Mouse (Mus musculus) kidney, postnatal 0 days (tissue): Measurements from ENCODE around the gene Mrpl55. TPM values are rescaled to one million over a fixed set of nuclear protein-coding genes. Genes with fewer than 3 reads are reported as not detected.
A peak's percentile ranks its signal among the peaks of the same experiment; 100 is the strongest.

Experiments used
- ATAC-seq: fragments of 200-750 bp; cut with Nextera tagmentation; replicated peaks from 2 replicates; pipeline ENCODE4 v1.8.0; 2017; ENCODE audit warnings: low read depth, moderate number of reproducible peaks, moderate TSS enrichment, moderate library complexity; ENCODE audit not compliant: low FRiP score
- DNase-seq: peaks from one replicate; pipeline ENCODE4 v3.0.0-alpha.2; 2016; ENCODE audit warnings: low spot score
- H3K27ac ChIP-seq: fragments of 300-500 bp; sonication (generic); 2 replicates; pipeline ENCODE4 v1.5.1; 2014; ENCODE audit warnings: mild to moderate bottlenecking
- H3K27me3 ChIP-seq: fragments of 300-500 bp; sonication (generic); 2 replicates; pipeline ENCODE4 v1.6.1; 2014; ENCODE audit warnings: low read length, mixed read lengths; ENCODE audit not compliant: insufficient read depth
- H3K36me3 ChIP-seq: fragments of 300-500 bp; sonication (generic); 2 replicates; pipeline ENCODE4 v1.6.1; 2014; ENCODE audit warnings: low read length, mixed read lengths; ENCODE audit not compliant: insufficient read depth
- H3K4me1 ChIP-seq: fragments of 300-500 bp; sonication (generic); replicated peaks from 2 replicates; pipeline ENCODE4 v1.6.1; 2014; ENCODE audit warnings: antibody characterized with exemption, low read length, mixed read lengths; ENCODE audit not compliant: insufficient read depth
- H3K4me2 ChIP-seq: fragments of 300-500 bp; sonication (generic); 2 replicates; pipeline ENCODE4 v1.6.1; 2014; ENCODE audit warnings: mild to moderate bottlenecking, low read length, moderate library complexity, mixed read lengths
- H3K4me3 ChIP-seq: fragments of 300-500 bp; sonication (generic); replicated peaks from 2 replicates; pipeline ENCODE4 v1.5.1; 2014; ENCODE audit warnings: low read depth, low read length
- H3K9ac ChIP-seq: fragments of 300-500 bp; sonication (generic); 2 replicates; pipeline ENCODE4 v1.6.1; 2014; ENCODE audit warnings: low read depth, low read length
- H3K9me3 ChIP-seq: fragments of 300-500 bp; sonication (generic); replicated peaks from 2 replicates; pipeline ENCODE4 v1.6.1; 2016; ENCODE audit warnings: low read length, inconsistent platforms, mixed read lengths
- CTCF ChIP-seq: IDR thresholded peaks from 2 replicates; pipeline ENCODE4 v1.5.1; 2016; ENCODE audit warnings: antibody characterized with exemption, low read depth, mild to moderate bottlenecking, moderate library complexity
- WGBS: fragments of 180-500 bp; shearing (Covaris S2); extraction: QIAGEN DNeasy Blood & Tissue Kit; methylation state at CpG from one replicate; pipeline ENCODE4 v1.1.7; 2014; 5-methylcytosine and 5-hydroxymethylcytosine counted together
- polyA plus RNA-seq: library from polyadenylated mRNA; unstranded; fragments of >200 nt; fragmentation: Nextera tagmentation; extraction: Ambion mirVana; gene quantifications from 2 replicates; pipeline ENCODE4 v1.2.1, GENCODE M21; 2015

The Mrpl55 gene
- polyA plus RNA-seq, 1 experiment from 2014 or later = 112 TPM

- TF ChIP-seq CTCF = no peak
- Histone ChIP-seq H3K36me3 (no peaks in the 10 kb centered on the region), H3K9ac (no peak overlapping the region), H3K27me3 (peaks cover 8% of the 10 kb centered on the region), H3K4me3 (no peak overlapping the region), H3K4me1 (no peaks in the 10 kb centered on the region; the same call in 1 of the 2 replicates), H3K9me3 (no peaks in the 10 kb centered on the region), H3K4me2 (no peak overlapping the region), H3K27ac (no peak overlapping the region)
- no peak for ATAC-seq
- WGBS = 71% methylated on average over 4 of the region's 4 CpGs
- DNase-seq = no peak
Measured at GRCm38 (mm10) chr11:59170549-59170948, 31.7 kb upstream of the Mrpl55 start.

DNA sequence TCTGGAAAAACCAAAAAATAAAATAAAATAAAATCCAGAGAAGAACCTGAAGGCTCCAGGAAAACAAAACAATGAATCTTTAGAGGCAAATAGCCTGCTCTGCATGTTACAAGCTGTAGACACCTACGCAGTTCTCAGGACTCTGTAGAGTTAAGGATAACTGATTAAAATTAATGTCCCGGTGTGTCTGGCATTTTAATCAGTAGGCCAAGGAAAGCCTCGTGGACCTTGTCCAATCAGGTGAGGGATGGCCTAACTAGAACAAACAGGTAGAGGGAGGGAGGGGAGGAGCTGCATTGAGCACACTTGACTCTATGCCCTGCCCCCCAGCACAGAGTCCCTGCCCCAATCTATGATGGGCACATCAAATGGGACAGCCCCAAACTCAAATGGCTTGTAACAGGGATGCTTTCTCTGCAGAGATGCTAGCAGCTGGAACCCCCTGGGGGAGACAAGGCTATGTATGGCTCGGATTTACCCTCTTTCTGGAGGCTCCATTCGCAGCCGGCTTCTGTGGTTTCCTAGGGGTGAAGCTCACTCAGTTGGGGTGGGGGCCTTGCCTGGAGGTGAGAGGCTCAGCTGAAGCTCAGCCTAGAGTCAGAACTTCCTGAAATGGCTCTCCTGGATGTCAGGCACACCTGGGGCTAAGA is 28.0 kb upstream of the Mrpl55 start:
- Histone ChIP-seq H3K9ac (no peak overlapping the region), H3K4me1 (no peaks in the 10 kb centered on the region; the same call in 1 of the 2 replicates), H3K27ac (no peak overlapping the region), H3K4me2 (no peak overlapping the region), H3K36me3 (no peaks in the 10 kb centered on the region), H3K9me3 (no peaks in the 10 kb centered on the region), H3K27me3 (peaks cover 45% of the 10 kb centered on the region), H3K4me3 (no peak overlapping the region)
- 51% methylated on average over 6 of the region's 6 CpGs for WGBS
- TF ChIP-seq CTCF = no peak
- ATAC-seq = no peak
- DNase-seq = no peak

DNA sequence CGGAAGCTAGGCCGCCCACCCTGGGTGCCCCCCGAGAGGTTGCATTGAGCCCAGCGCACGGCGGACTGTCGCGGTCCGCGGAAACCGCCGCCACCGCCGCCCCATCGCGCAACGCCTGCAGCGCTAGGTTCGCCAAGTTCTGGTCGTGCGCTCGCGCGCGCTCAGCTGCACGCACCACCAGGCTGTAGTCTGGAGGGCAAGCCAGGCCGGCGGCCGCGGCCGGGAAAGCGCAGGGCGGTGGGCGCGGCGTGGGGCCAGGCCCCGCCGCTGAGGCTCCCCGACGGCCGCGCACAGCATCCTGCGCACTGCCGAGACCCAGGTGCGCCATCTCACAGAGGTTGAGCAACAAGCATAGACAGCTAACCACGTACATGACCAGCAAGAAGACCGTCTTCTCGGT is 25.8 kb upstream of the Mrpl55 start:
- WGBS = 2% methylated on average over 48 of the region's 48 CpGs
- Histone ChIP-seq H3K4me3 (peak overlapping the region; percentile 17), H3K4me2 (peak overlapping the region; percentile 31), H3K27me3 (peaks cover 48% of the 10 kb centered on the region), H3K9me3 (no peaks in the 10 kb centered on the region), H3K4me1 (no peaks in the 10 kb centered on the region; the same call in 1 of the 2 replicates), H3K27ac (no peak overlapping the region), H3K36me3 (no peaks in the 10 kb centered on the region), H3K9ac (0 out of 2 replicates have a peak overlapping the region, but pooled peaks have one; percentile 23)
- ATAC-seq (0 out of 2 replicates have a peak, but pooled peaks have one; percentile 27), DNase-seq (no peak)
- no peak for TF ChIP-seq CTCF

DNA sequence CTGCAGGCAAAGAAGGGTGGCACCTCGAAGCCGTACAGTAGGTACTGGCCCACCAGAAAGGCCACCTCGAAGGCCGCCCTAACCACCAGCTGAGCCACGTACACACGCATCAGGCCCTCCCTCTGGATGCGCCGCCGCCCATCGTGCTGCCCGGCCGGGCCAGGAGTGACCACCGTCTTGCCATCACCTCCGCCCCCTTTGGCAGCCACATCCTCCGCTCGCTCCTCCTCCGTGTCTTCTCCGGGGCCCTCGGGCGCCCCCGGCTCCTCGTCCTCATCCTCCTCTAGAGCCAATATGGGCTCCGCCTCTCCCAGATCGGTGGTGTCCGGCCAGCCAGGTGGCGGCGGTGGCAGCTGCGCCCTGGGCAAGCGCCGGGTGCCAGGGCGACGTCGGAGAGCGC is 25.4 kb upstream of the Mrpl55 start:
- Histone ChIP-seq H3K36me3 (no peaks in the 10 kb centered on the region), H3K27ac (no peak overlapping the region), H3K27me3 (peaks cover 48% of the 10 kb centered on the region), H3K4me1 (no peaks in the 10 kb centered on the region; the same call in 1 of the 2 replicates), H3K9me3 (no peaks in the 10 kb centered on the region), H3K9ac (0 out of 2 replicates have a peak overlapping the region, but pooled peaks have one; percentile 23), H3K4me3 (peak overlapping the region; percentile 17), H3K4me2 (peak overlapping the region; percentile 31)
- ATAC-seq (0 out of 2 replicates have a peak, but pooled peaks have one; percentile 15), DNase-seq (no peak)
- no peak for TF ChIP-seq CTCF
- WGBS = 8% methylated on average over 34 of the region's 34 CpGs

GRCm38 (mm10) chr11:59182864-59183331 is 19.4 kb upstream of the Mrpl55 start, which contains the start of gene Gjc2:
Gene Gjc2, minus strand, starts transcription at chr11:59183213.
- Histone ChIP-seq H3K27me3 (peaks cover 17% of the 10 kb centered on the region), H3K4me1 (peaks cover 7% of the 10 kb centered on the region; the same call in 1 of the 2 replicates), H3K9ac (no peak within 1 kb of the TSS), H3K27ac (0 out of 2 replicates have a peak within 1 kb of the TSS, but pooled peaks have one; percentile 36), H3K9me3 (no peaks in the 10 kb centered on the region), H3K4me2 (0 out of 2 replicates have a peak within 1 kb of the TSS, but pooled peaks have one; percentile 4), H3K4me3 (no peak within 1 kb of the TSS), H3K36me3 (peaks cover 20% of the 10 kb centered on the region)
- WGBS = 57% methylated on average over 2 of the region's 3 CpGs
- DNase-seq (peak; percentile 39), ATAC-seq (no peak)
- no peak for TF ChIP-seq CTCF

DNA sequence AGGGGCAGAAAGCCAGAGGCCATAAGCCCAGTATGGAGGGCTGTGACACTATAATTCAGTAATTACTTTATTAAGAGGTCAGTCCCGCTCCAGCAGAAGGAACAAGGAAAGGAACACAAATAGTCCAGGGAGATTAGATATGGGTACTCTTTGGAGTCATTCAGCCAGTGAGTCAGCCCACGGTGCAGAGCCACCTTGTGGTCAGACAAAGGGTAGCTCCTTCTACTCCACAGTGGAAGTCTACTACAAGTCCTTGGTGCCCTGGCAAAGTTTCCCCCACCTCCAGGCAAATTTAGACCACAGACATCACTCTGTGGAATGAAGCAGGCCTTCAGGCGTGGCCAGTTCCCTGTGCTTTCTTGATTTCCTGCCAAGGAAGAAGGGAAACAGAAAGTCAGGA is 18.5 kb upstream of the Mrpl55 start:
- DNase-seq = peak; percentile 86
- TF ChIP-seq CTCF = peak; percentile 85
- Histone ChIP-seq H3K36me3 (peaks cover 20% of the 10 kb centered on the region), H3K9me3 (no peaks in the 10 kb centered on the region), H3K4me3 (no peak overlapping the region), H3K4me1 (peaks cover 7% of the 10 kb centered on the region; the same call in 1 of the 2 replicates), H3K4me2 (no peak overlapping the region), H3K27ac (no peak overlapping the region), H3K27me3 (peaks cover 8% of the 10 kb centered on the region), H3K9ac (no peak overlapping the region)
- WGBS = 34% methylated on average over 3 of the region's 3 CpGs
- no peak for ATAC-seq
